Mouse (Mus musculus) kidney, adult 2 months (tissue): ENCODE measurements at regions not wholly inside any gene's neighbourhood (a gene's known extent, or its start where the extent isn't known, plus 50 kb on each side); places are given as distances from the start of the nearest gene placed in this dataset.

Experiments used
- CTCF ChIP-seq: fragments of 200-500 bp; conservative IDR thresholded peaks from 2 replicates; pipeline ENCODE4 v1.5.1; 2011; ENCODE audit warnings: low read depth, mild to moderate bottlenecking, control low read depth, low read length, moderate library complexity, mixed read lengths; ENCODE audit not compliant: insufficient read depth, insufficient read length
- POLR2A ChIP-seq: fragments of 200-500 bp; IDR thresholded peaks from one replicate; pipeline ENCODE4 v1.6.1; 2011; ENCODE audit warnings: low read depth, low read length, control low read depth

DNA sequence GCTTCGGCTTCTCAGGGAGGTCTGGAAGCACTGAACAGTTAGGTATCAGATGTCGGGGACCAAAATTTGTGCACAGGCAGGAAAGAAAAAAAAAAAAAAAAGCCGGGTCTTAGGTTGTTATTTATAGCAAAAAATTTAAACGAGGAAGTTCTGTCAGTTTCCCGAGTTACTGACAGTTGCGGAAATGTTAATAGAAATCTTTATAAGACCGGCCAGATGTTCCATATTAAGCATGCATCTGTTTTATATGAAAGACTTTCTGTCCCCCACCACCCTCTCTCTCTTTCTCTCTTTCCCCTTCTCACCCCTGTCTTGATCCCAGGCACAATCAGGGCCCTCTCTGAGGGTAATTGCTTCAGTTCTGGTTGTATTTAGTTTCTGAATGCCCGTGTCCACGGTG lies 98.5 kb upstream of the Vrk1 start:
- TF ChIP-seq POLR2A: no peak
- no peak for TF ChIP-seq CTCF
